Mouse (Mus musculus) G1E (cell line): ENCODE measurements around the gene Tmem109. TPM values are rescaled to one million over a fixed set of nuclear protein-coding genes. Genes with fewer than 3 reads are reported as not detected.

ENCODE experiments used
- ATAC-seq: 2 replicates; pipeline ENCODE4 v1.8.0; 2016; ENCODE audit warnings: mild to moderate bottlenecking; ENCODE audit not compliant: insufficient number of reproducible peaks, poor library complexity, low FRiP score, severe bottlenecking; ENCODE audit errors: extremely low read depth
- DNase-seq: peaks from one replicate; pipeline ENCODE4 v3.0.0; 2012; ENCODE audit warnings: low spot score
- H3K27me3 ChIP-seq: 2 replicates; pipeline ENCODE4 v1.6.1; 2012; ENCODE audit warnings: mild to moderate bottlenecking, low read length, inconsistent platforms; ENCODE audit not compliant: insufficient read depth
- H3K36me3 ChIP-seq: replicated peaks from 2 replicates; pipeline ENCODE3; 2012; ENCODE audit warnings: mild to moderate bottlenecking, inconsistent platforms
- H3K4me1 ChIP-seq: 2 replicates; pipeline ENCODE4 v1.6.1; 2012; ENCODE audit warnings: low read depth, low read length, inconsistent platforms, mixed read lengths; ENCODE audit not compliant: insufficient read depth
- H3K4me3 ChIP-seq: 2 replicates; pipeline ENCODE4 v1.5.1; 2012; ENCODE audit warnings: low read depth, mild to moderate bottlenecking, inconsistent platforms, low read length, moderate library complexity, mixed read lengths
- H3K9me3 ChIP-seq: replicated peaks from 2 replicates; pipeline ENCODE4 v1.6.1; 2012; ENCODE audit warnings: inconsistent platforms
- CTCF ChIP-seq: IDR thresholded peaks from 2 replicates; pipeline ENCODE4 v1.5.1; 2012; ENCODE audit warnings: low read depth, low read length, inconsistent platforms, mixed read lengths
- GATA1 ChIP-seq: IDR thresholded peaks from 2 replicates; pipeline ENCODE4 v1.6.1; 2012; ENCODE audit warnings: borderline replicate concordance, low read length, inconsistent platforms, mixed read lengths
- GATA2 ChIP-seq: IDR thresholded peaks from 2 replicates; pipeline ENCODE4 v1.6.1; 2012; ENCODE audit warnings: low read depth, low read length, inconsistent platforms, borderline replicate concordance
- POLR2AphosphoS5 ChIP-seq: IDR thresholded peaks from 2 replicates; pipeline ENCODE4 v1.6.1; 2012; ENCODE audit warnings: low read depth, low read length, inconsistent platforms; ENCODE audit not compliant: insufficient replicate concordance
- TAL1 ChIP-seq: conservative IDR thresholded peaks from 2 replicates; pipeline ENCODE4 v1.6.1; 2012; ENCODE audit warnings: low read depth, low read length, inconsistent platforms, mixed read lengths
- polyA plus RNA-seq: library from polyadenylated mRNA; stranded (reverse); fragments of >175 nt; gene quantifications from 2 replicates; pipeline ENCODE4 v1.2.3, GENCODE M21; 2012
- total RNA-seq, 2 experiments: library from RNA; stranded (forward) in 1 of 2; stranded (reverse) in 1 of 2; fragments of 200-1000 nt in 1 of 2; fragments of >200 nt in 1 of 2; fragmentation: Nextera tagmentation in 1 of 2; gene quantifications; 2 replicates each; pipeline ENCODE4 v1.2.3; 2014 to 2017

Gene Tmem109
- total and polyA plus RNA-seq, 3 experiments, result 6.8 to 12.2 (median 8.5) TPM

DNA sequence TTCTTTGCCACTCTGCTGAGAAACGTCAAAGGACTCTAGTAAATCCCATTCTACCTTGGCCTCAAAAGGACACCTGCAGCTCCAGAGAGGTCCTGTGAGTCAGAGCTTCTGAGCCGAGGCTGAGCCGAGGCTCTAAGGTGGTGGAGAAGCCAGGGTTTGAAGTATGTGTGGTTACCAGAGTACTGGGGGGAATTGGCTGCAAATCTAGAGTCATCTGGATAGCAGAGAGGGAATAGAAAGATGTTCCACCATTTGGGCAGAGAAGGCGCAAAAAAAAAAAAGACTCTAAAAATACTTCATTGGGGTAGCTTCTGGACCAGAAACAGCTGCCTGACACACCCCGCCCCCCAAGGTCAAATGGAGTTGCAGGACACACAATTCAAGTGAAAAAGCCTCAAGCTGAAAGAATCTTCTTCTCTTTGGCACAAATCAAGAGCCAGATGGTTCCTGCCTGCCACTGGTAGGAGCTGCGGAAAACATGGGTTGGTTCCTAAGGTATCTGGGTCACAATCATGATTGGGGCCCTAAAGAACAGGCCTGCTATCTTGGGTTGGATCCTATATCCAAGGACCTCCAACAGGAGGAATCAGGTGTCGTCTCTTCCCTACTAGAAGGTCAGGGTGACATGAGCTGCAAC is 3.5 kb downstream of the Tmem109 start:
- peaks cover 12% of the 10 kb centered on the region; the same call in 1 of the 2 replicates for H3K27me3 ChIP-seq
- peaks cover 23% of the 10 kb centered on the region for H3K4me1 ChIP-seq
- DNase-seq, result no peak
- H3K36me3 ChIP-seq, result peaks cover 26% of the 10 kb centered on the region
- no peak for ATAC-seq
- no peaks in the 10 kb centered on the region for H3K9me3 ChIP-seq
- no peak overlapping the region for H3K4me3 ChIP-seq
- TF ChIP-seq GATA2, result no peak
- no peak for TF ChIP-seq TAL1
- no peak for TF ChIP-seq POLR2AphosphoS5

DNA sequence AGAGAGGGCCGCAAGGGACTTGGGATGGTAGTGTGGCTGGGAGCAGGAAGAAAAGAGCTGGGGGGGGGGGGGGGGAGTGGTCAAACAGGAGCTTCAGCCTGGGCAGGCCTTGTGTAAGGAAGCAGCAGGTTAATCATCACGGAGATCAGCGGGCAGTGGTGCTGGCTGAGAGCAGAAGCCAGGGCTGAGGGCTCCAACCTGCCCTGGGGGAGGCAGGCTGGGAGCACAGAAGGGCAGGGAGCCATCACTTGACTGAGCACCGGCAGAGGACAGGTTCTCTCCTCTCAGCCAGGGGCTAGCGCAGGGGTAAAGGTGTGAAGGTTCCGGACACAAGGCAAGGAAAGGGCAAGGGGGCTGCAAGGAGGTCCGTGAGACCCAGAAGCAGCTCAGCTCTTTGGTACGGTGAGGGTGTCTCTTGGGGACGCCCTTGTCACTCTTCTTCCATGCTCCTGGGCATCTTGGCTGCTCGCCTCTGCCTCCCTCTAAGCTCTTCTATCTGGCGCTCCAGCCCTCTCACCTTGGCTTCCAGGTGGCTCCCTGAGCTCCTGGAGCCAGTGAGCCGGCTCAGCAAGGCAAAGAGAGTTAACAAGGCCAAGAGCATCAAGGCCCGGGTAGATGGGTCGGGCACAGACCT is 10.4 kb downstream of the Tmem109 start:
- ATAC-seq (no peak), DNase-seq (no peak)
- no peak for TF ChIP-seq CTCF
- TF ChIP-seq GATA2, result no peak
- no peak overlapping the region for H3K4me3 ChIP-seq
- H3K9me3 ChIP-seq, result no peaks in the 10 kb centered on the region
- peaks cover 40% of the 10 kb centered on the region for H3K36me3 ChIP-seq
- H3K27me3 ChIP-seq, result peaks cover 17% of the 10 kb centered on the region
- H3K4me1 ChIP-seq, result no peaks in the 10 kb centered on the region

DNA sequence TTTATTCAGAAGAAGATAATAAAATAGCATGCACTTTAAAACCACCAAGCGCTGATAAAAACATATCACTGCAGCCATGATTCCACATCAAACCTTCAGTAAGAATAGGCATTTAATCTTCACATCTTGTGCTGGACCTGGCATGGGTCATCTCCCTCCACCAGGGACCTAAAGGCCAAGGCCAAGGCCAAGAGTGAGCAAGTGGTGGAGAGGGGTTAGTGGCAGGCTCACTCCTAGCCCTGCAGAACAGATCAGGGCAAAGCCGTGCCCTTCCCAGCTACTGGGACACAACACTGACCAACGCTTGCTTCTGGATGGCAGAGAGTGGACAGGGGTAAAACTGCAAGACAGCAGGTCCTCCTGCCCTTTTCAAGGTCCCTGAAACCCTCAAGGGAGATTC is 11.1 kb downstream of the Tmem109 start:
- ATAC-seq (no peak), DNase-seq (no peak)
- no peak for TF ChIP-seq CTCF
- no peak for TF ChIP-seq GATA1
- TF ChIP-seq TAL1, result no peak
- no peak for TF ChIP-seq GATA2
- no peaks in the 10 kb centered on the region for H3K4me1 ChIP-seq
- H3K4me3 ChIP-seq, result no peak overlapping the region
- peaks cover 40% of the 10 kb centered on the region for H3K36me3 ChIP-seq
- H3K27me3 ChIP-seq, result peaks cover 20% of the 10 kb centered on the region
- H3K9me3 ChIP-seq, result no peaks in the 10 kb centered on the region

DNA sequence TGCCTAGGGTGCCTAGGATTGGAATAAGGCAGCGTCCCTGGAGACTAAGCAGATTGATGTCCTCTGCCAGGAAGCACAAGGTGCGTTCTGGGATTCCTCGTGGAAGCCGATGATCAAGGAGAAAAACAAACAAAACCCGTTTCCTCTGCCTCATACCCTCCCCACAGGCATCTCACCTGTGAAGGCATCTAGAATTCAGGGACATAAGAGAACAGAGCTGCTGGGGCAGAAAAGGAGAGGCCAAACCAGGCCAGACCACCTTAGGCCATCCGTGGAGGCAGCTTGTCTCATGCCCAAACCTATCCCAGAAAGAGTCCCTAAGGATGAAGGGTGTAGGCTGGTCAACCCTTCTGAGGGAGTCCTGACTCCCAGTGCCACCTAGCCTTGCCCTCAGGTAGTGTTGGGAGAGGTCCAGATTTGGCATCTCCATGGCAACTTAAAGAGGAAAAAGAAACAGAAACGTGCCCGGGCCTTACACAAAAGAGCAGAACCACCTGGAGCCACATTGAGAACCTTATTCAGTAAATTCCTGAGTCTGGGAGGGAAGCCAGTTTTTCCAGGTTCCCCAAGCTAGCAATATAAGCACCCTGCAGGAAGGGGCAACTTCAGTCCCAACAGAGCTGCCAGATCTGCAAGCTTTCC is 11.8 kb downstream of the Tmem109 start, which contains the start of gene Tmem132a:
TSS of gene Tmem132a (minus strand) at position 55 of the 642 bp plus-strand sequence.
- TF ChIP-seq CTCF, result no peak
- TF ChIP-seq TAL1, result no peak
- no peak for TF ChIP-seq GATA2
- no peak for TF ChIP-seq GATA1
- TF ChIP-seq POLR2AphosphoS5, result no peak

DNA sequence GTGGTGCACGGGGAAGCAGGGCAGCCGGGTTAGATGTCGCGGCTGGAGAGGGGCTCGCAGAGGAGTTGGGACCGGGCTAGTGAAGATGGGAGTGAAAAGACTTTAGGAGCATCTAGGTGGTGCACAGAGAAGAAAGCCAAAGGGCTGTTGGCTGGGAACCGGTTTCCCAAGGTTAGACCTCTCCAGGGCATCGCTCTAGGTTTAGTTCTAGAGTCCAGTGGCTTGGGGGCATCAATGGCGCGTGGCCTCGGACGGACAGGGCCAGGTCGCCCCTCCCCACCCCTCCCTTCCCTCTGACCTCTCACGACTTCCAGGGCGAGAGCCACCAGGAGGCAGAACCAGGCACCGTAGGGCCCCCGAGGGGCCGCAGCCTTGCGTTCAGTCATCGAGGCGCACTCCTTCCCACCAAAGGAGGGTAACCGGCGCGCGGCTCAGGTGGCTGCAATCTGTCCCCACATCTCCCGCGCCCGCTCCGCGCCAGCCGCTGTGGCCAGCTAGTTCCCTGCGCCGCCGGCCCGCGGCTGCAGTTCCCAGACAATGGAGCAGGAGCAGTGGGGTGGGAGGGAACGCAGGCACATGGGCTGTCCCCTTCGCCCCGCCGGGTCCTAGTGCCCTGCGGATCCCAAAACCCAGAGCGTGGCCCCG is 12.4 kb downstream of the Tmem109 start:
- no peaks in the 10 kb centered on the region for H3K4me1 ChIP-seq
- H3K27me3 ChIP-seq, result peaks cover 24% of the 10 kb centered on the region
- peaks cover 37% of the 10 kb centered on the region for H3K36me3 ChIP-seq
- H3K4me3 ChIP-seq, result no peak overlapping the region
- DNase-seq, result no peak
- no peaks in the 10 kb centered on the region for H3K9me3 ChIP-seq
- no peak for ATAC-seq
- TF ChIP-seq POLR2AphosphoS5 (no peak), TAL1 (no peak), CTCF (no peak), GATA1 (no peak), GATA2 (no peak)

More for the DNA sequence above, 11.8 kb downstream of the Tmem109 start, which contains the start of gene Tmem132a:
- ATAC-seq (no peak), DNase-seq (no peak)
- peaks cover 38% of the 10 kb centered on the region for H3K36me3 ChIP-seq
- no peaks in the 10 kb centered on the region for H3K4me1 ChIP-seq
- H3K4me3 ChIP-seq, result no peak within 1 kb of the TSS
- no peaks in the 10 kb centered on the region for H3K9me3 ChIP-seq
- peaks cover 24% of the 10 kb centered on the region for H3K27me3 ChIP-seq

DNA sequence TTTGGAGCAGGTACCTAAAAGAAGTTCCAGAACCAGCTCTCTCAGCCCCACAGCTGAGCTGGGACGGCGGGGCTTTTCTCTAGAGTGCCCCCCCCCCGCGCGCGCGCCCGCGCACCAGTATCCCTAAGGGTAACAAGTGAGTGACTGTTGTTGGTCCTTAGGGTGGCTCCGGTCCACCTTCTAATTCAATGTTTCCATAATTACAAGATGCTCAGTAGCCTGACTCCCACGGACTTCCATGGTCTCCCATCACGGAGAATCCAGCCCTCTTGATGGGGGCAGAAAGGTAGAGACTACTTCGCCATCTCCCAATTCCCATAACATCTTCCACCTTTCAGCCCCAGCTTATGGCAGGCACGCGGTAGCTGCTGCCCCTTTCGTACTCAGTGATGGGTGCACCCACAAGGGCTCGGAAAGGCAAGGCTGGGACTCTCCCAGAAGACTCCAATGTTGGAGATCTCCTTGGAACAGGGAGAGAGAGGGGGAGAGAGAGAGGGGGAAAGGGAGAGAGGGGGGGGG is 13.1 kb downstream of the Tmem109 start:
- Histone ChIP-seq H3K27me3 (peaks cover 26% of the 10 kb centered on the region), H3K36me3 (peaks cover 30% of the 10 kb centered on the region), H3K4me1 (no peaks in the 10 kb centered on the region), H3K4me3 (no peak overlapping the region), H3K9me3 (no peaks in the 10 kb centered on the region)
- DNase-seq, result no peak
- TF ChIP-seq GATA1 (no peak), POLR2AphosphoS5 (no peak), TAL1 (no peak), CTCF (no peak), GATA2 (no peak)
- ATAC-seq, result no peak
